Mouse (Mus musculus) embryonic facial prominence, embryonic 11.5 days (tissue): Measurements from ENCODE around the gene Clcn3. TPM values are rescaled to one million over a fixed set of nuclear protein-coding genes. Genes with fewer than 3 reads are reported as not detected.

Experiments used
- ATAC-seq: fragments of 200-750 bp; cut with Nextera tagmentation; replicated peaks from 2 replicates; pipeline ENCODE4 v1.8.0; 2017; ENCODE audit warnings: low read depth; ENCODE audit not compliant: insufficient number of reproducible peaks, low FRiP score, low TSS enrichment
- DNase-seq: peaks from one replicate; pipeline ENCODE4 v3.0.0-alpha.2; 2015; ENCODE audit warnings: low spot score
- H3K27ac ChIP-seq: fragments of 300-500 bp; sonication (generic); replicated peaks from 2 replicates; pipeline ENCODE4 v1.5.1; 2014; ENCODE audit warnings: mild to moderate bottlenecking, low read depth, low read length, control low read depth
- H3K27me3 ChIP-seq: fragments of 300-500 bp; sonication (generic); 2 replicates; pipeline ENCODE4 v1.6.1; 2014; ENCODE audit warnings: mild to moderate bottlenecking, low read length, moderate library complexity, mixed read lengths; ENCODE audit not compliant: control insufficient read depth, insufficient read depth
- H3K36me3 ChIP-seq: fragments of 300-500 bp; sonication (generic); replicated peaks from 2 replicates; pipeline ENCODE4 v1.6.1; 2014; ENCODE audit warnings: low read depth, mild to moderate bottlenecking, low read length, moderate library complexity, mixed read lengths; ENCODE audit not compliant: control insufficient read depth, insufficient read depth
- H3K4me1 ChIP-seq: fragments of 300-500 bp; sonication (generic); 2 replicates; pipeline ENCODE4 v1.6.1; 2014; ENCODE audit warnings: low read length, mixed read lengths; ENCODE audit not compliant: control insufficient read depth, insufficient read depth
- H3K4me2 ChIP-seq: fragments of 300-500 bp; sonication (generic); 2 replicates; pipeline ENCODE4 v1.6.1; 2014; ENCODE audit warnings: low read depth, mild to moderate bottlenecking, control low read depth, low read length, moderate library complexity
- H3K4me3 ChIP-seq: fragments of 300-500 bp; sonication (generic); 2 replicates; pipeline ENCODE4 v1.5.1; 2014; ENCODE audit warnings: low read depth, low read length, control low read depth
- H3K9ac ChIP-seq: fragments of 300-500 bp; sonication (generic); replicated peaks from 2 replicates; pipeline ENCODE4 v1.6.1; 2014; ENCODE audit warnings: mild to moderate bottlenecking, control low read depth, low read length
- H3K9me3 ChIP-seq: fragments of 300-500 bp; sonication (generic); replicated peaks from 2 replicates; pipeline ENCODE4 v1.6.1; 2016; ENCODE audit warnings: mild to moderate bottlenecking, low read length, inconsistent platforms, mixed read lengths; ENCODE audit not compliant: control insufficient read depth
- WGBS: fragments of 180-500 bp; shearing (Covaris S2); extraction: QIAGEN DNeasy Blood & Tissue Kit; methylation state at CpG from one replicate; pipeline ENCODE4 v1.1.7; 2014; 5-methylcytosine and 5-hydroxymethylcytosine counted together
- polyA plus RNA-seq: library from polyadenylated mRNA; unstranded; fragments of >200 nt; fragmentation: Nextera tagmentation; extraction: Ambion mirVana; gene quantifications from 2 replicates; pipeline ENCODE4 v1.2.1, GENCODE M21; 2014

The Clcn3 gene
- polyA plus RNA-seq, 1 experiment from 2014 or later, result 18.0 TPM

GRCm38 (mm10) chr8:60949859-60950258, 33.2 kb downstream of the Clcn3 start:
- Histone ChIP-seq H3K4me1 (no peaks in the 10 kb centered on the region), H3K27ac (no peak overlapping the region), H3K27me3 (no peaks in the 10 kb centered on the region), H3K36me3 (no peaks in the 10 kb centered on the region), H3K9me3 (no peaks in the 10 kb centered on the region), H3K9ac (no peak overlapping the region), H3K4me2 (no peak overlapping the region), H3K4me3 (no peak overlapping the region)
- no peak for ATAC-seq
- no peak for DNase-seq
- WGBS, result 75% methylated on average over 4 of the region's 4 CpGs

DNA sequence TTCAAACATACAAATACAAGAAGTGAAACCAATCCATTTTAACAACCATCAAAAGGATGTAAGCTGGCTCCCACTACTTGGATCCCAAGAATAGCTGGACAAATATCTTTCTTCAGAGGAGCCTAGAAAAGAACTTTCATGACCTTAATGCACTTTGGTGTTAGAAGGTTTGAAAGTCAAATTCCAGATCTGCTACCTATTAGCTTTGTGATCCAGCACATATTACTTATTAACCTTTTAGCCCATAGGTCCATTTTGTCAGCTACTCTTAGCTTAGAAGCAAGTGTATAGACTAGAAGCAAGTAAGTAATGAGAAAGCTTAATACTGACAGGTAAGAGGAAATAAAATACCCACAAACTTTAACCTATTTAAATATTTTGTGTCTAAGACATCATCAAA, 35.6 kb downstream of the Clcn3 start:
- Histone ChIP-seq H3K27me3 (no peaks in the 10 kb centered on the region), H3K9ac (no peak overlapping the region), H3K4me3 (no peak overlapping the region)

GRCm38 (mm10) chr8:60942867-60943266, 40.2 kb downstream of the Clcn3 start:
- DNase-seq, result no peak
- Histone ChIP-seq H3K27me3 (no peaks in the 10 kb centered on the region), H3K36me3 (no peaks in the 10 kb centered on the region), H3K4me2 (no peak overlapping the region), H3K9ac (no peak overlapping the region), H3K27ac (no peak overlapping the region), H3K4me3 (no peak overlapping the region), H3K9me3 (no peaks in the 10 kb centered on the region), H3K4me1 (no peaks in the 10 kb centered on the region)
- no peak for ATAC-seq
- WGBS, result 98% methylated on average over 2 of the region's 2 CpGs

More for the DNA sequence above, 35.6 kb downstream of the Clcn3 start:
- H3K9me3 ChIP-seq, result no peaks in the 10 kb centered on the region
- DNase-seq (no peak), ATAC-seq (no peak)
- H3K4me1 ChIP-seq, result no peaks in the 10 kb centered on the region
- H3K36me3 ChIP-seq, result no peaks in the 10 kb centered on the region
- no peak overlapping the region for H3K27ac ChIP-seq
- no peak overlapping the region for H3K4me2 ChIP-seq

GRCm38 (mm10) chr8:60938717-60939424, 44.2 kb downstream of the Clcn3 start:
- H3K4me3 ChIP-seq, result no peak overlapping the region
- no peak overlapping the region for H3K4me2 ChIP-seq
- no peak overlapping the region for H3K9ac ChIP-seq
- no peak for DNase-seq
- no peaks in the 10 kb centered on the region for H3K4me1 ChIP-seq
- H3K36me3 ChIP-seq, result no peaks in the 10 kb centered on the region
- H3K27ac ChIP-seq, result no peak overlapping the region
- H3K9me3 ChIP-seq, result no peaks in the 10 kb centered on the region
- H3K27me3 ChIP-seq, result no peaks in the 10 kb centered on the region
- ATAC-seq, result no peak
- 37% methylated on average over 3 of the region's 3 CpGs for WGBS

DNA sequence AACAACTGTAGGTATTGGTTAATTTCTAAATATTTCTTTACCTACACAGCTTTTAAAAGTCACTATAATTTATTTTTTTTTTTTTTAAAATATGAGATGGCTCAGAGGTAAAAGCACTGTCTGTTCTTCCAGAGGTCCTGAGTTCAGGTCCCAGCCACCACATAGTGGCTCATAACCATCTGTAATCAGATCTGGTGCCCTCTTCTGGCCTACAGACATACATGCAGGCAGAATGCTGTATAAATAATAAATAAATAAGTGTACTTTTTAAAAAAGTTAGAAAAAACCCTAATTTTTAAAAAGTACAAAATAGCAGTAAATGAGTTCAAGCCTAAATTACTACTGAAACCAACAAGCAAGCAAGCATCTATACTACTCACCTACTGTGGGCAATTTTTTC, 49.5 kb downstream of the Clcn3 start:
- Histone ChIP-seq H3K4me2 (no peak overlapping the region), H3K9me3 (no peaks in the 10 kb centered on the region), H3K4me1 (no peaks in the 10 kb centered on the region), H3K4me3 (no peak overlapping the region), H3K9ac (no peak overlapping the region), H3K36me3 (no peaks in the 10 kb centered on the region), H3K27me3 (no peaks in the 10 kb centered on the region), H3K27ac (no peak overlapping the region)
- ATAC-seq (no peak), DNase-seq (no peak)

- no peak for DNase-seq
- H3K9ac ChIP-seq, result no peak overlapping the region
- no peaks in the 10 kb centered on the region for H3K27me3 ChIP-seq
- H3K4me3 ChIP-seq, result no peak overlapping the region
- H3K4me2 ChIP-seq, result no peak overlapping the region
- no peak overlapping the region for H3K27ac ChIP-seq
- no peaks in the 10 kb centered on the region for H3K4me1 ChIP-seq
- ATAC-seq, result no peak
- no peaks in the 10 kb centered on the region for H3K9me3 ChIP-seq
- H3K36me3 ChIP-seq, result no peaks in the 10 kb centered on the region
- WGBS, result 92% methylated on average over 4 of the region's 4 CpGs
Measured at GRCm38 (mm10) chr8:60920176-60920575, 62.9 kb downstream of the Clcn3 start.

GRCm38 (mm10) chr8:60919069-60919468, 64.0 kb downstream of the Clcn3 start:
- no peak overlapping the region for H3K27ac ChIP-seq
- 92% methylated on average over 3 of the region's 3 CpGs for WGBS
- H3K4me3 ChIP-seq, result no peak overlapping the region
- H3K9me3 ChIP-seq, result no peaks in the 10 kb centered on the region
- no peak overlapping the region for H3K9ac ChIP-seq
- H3K4me1 ChIP-seq, result no peaks in the 10 kb centered on the region
- H3K27me3 ChIP-seq, result no peaks in the 10 kb centered on the region
- no peaks in the 10 kb centered on the region for H3K36me3 ChIP-seq
- DNase-seq (no peak), ATAC-seq (no peak)
- no peak overlapping the region for H3K4me2 ChIP-seq

- Histone ChIP-seq H3K27ac (no peak overlapping the region), H3K9me3 (no peaks in the 10 kb centered on the region), H3K4me1 (no peaks in the 10 kb centered on the region), H3K4me2 (no peak overlapping the region), H3K4me3 (no peak overlapping the region), H3K9ac (no peak overlapping the region), H3K36me3 (no peaks in the 10 kb centered on the region), H3K27me3 (no peaks in the 10 kb centered on the region)
- ATAC-seq, result no peak
- 62% methylated on average over 10 of the region's 10 CpGs for WGBS
- no peak for DNase-seq
Measured at GRCm38 (mm10) chr8:60912554-60912953, 70.5 kb downstream of the Clcn3 start.
